Mouse (Mus musculus) MEL (cell line): ENCODE measurements around the gene Olfr983. TPM values are rescaled to one million over a fixed set of nuclear protein-coding genes. Genes with fewer than 3 reads are reported as not detected.

Experiments used
- DNase-seq: peaks from one replicate; pipeline ENCODE4 v3.0.0; 2011; ENCODE audit warnings: low read depth, low spot score
- H3K27ac ChIP-seq: 2 replicates; pipeline ENCODE4 v1.5.1; 2012; ENCODE audit warnings: low read depth, mild to moderate bottlenecking, control low read depth, low read length, moderate library complexity; ENCODE audit not compliant: control insufficient read depth
- H3K27me3 ChIP-seq, 2 experiments: fragments of 150-350 bp in 1 of 2; sonication (generic) in 1 of 2; 2 replicates each; pipeline ENCODE4 v1.6.1; 2012; ENCODE audit warnings: low read length in 2 of 2, mild to moderate bottlenecking in 2 of 2, improper control_type of control experiment in 1 of 2, moderate library complexity in 1 of 2; ENCODE audit not compliant: insufficient read depth in 2 of 2, control insufficient read depth in 1 of 2
- H3K36me3 ChIP-seq, 2 experiments: 2 replicates each; pipeline ENCODE4 v1.6.1; 2012 to 2014; ENCODE audit warnings: low read length in 2 of 2, improper control_type of control experiment in 1 of 2, inconsistent platforms in 1 of 2, mild to moderate bottlenecking in 1 of 2; ENCODE audit not compliant: insufficient read depth in 2 of 2, control insufficient read depth in 1 of 2
- H3K4me1 ChIP-seq, 2 experiments: fragments of 150-350 bp in 1 of 2; sonication (generic) in 1 of 2; 2 replicates each; pipeline ENCODE4 v1.6.1; 2012; ENCODE audit warnings: low read length in 2 of 2, improper control_type of control experiment in 1 of 2, mild to moderate bottlenecking in 1 of 2; ENCODE audit not compliant: insufficient read depth in 2 of 2, control insufficient read depth in 1 of 2
- H3K4me3 ChIP-seq, 2 experiments: fragments of 150-350 bp in 1 of 2; sonication (generic) in 1 of 2; 2 replicates each; pipeline ENCODE4 v1.5.1; 2012; ENCODE audit warnings: low read depth in 2 of 2, low read length in 2 of 2, mild to moderate bottlenecking in 2 of 2, moderate library complexity in 2 of 2, control low read depth in 1 of 2, improper control_type of control experiment in 1 of 2; ENCODE audit not compliant: control insufficient read depth in 1 of 2, insufficient read depth in 1 of 2
- H3K79me2 ChIP-seq: 2 replicates; pipeline ENCODE4 v1.6.1; 2012; ENCODE audit warnings: mild to moderate bottlenecking, low read length, moderate library complexity; ENCODE audit not compliant: control insufficient read depth, poor library complexity, insufficient read depth
- H3K9ac ChIP-seq: 2 replicates; pipeline ENCODE4 v1.6.1; 2012; ENCODE audit warnings: low read depth, mild to moderate bottlenecking, control low read depth, low read length, moderate library complexity; ENCODE audit not compliant: control insufficient read depth, poor library complexity, severe bottlenecking
- H3K9me3 ChIP-seq: fragments of 150-350 bp; sonication (generic); replicated peaks from 2 replicates; pipeline ENCODE4 v1.6.1; 2012; ENCODE audit warnings: mild to moderate bottlenecking, low read length, improper control_type of control experiment, moderate library complexity; ENCODE audit not compliant: insufficient read depth
- BHLHE40 ChIP-seq: IDR thresholded peaks from 2 replicates; pipeline ENCODE4 v1.6.1; 2012; ENCODE audit warnings: low read depth, mild to moderate bottlenecking, inconsistent platforms, low read length, improper control_type of control experiment, borderline replicate concordance
- CHD1 ChIP-seq: IDR thresholded peaks from 2 replicates; pipeline ENCODE4 v1.6.1; 2012; ENCODE audit warnings: low read depth, mild to moderate bottlenecking, inconsistent platforms, low read length, improper control_type of control experiment
- GATA1 ChIP-seq: IDR thresholded peaks from 2 replicates; pipeline ENCODE4 v1.6.1; 2011; ENCODE audit warnings: low read depth, low read length, improper control_type of control experiment
- JUND ChIP-seq: IDR thresholded peaks from 2 replicates; pipeline ENCODE4 v1.6.1; 2011; ENCODE audit warnings: low read depth, mild to moderate bottlenecking, improper control_type of control experiment, low read length
- KAT2A ChIP-seq: conservative IDR thresholded peaks from 2 replicates; pipeline ENCODE4 v1.6.1; 2012; ENCODE audit warnings: low read depth, low read length, improper control_type of control experiment, inconsistent platforms
- MAZ ChIP-seq: IDR thresholded peaks from 2 replicates; pipeline ENCODE4 v1.6.1; 2012; ENCODE audit warnings: low read depth, mild to moderate bottlenecking, inconsistent platforms, low read length, improper control_type of control experiment
- MEF2A ChIP-seq: IDR thresholded peaks from 2 replicates; pipeline ENCODE4 v1.6.1; 2014; ENCODE audit warnings: low read depth, mild to moderate bottlenecking, inconsistent platforms, low read length, improper control_type of control experiment; ENCODE audit not compliant: poor library complexity, insufficient replicate concordance, severe bottlenecking; ENCODE audit errors: extremely low read depth
- MXI1 ChIP-seq: IDR thresholded peaks from 2 replicates; pipeline ENCODE4 v1.6.1; 2011; ENCODE audit warnings: mild to moderate bottlenecking, low read depth, low read length, improper control_type of control experiment
- MYB ChIP-seq: IDR thresholded peaks from 2 replicates; pipeline ENCODE4 v1.6.1; 2011; ENCODE audit warnings: mild to moderate bottlenecking, low read depth, low read length, improper control_type of control experiment
- MYC ChIP-seq: IDR thresholded peaks from 2 replicates; pipeline ENCODE4 v1.6.1; 2011; ENCODE audit warnings: low read depth, mild to moderate bottlenecking, low read length, improper control_type of control experiment, moderate library complexity
- POLR2A ChIP-seq, 2 experiments: IDR thresholded peaks; 2 replicates each; pipeline ENCODE4 v1.6.1; 2011 to 2012; ENCODE audit warnings: low read length in 2 of 2, mild to moderate bottlenecking in 2 of 2, control low read depth in 1 of 2, improper control_type of control experiment in 1 of 2, low read depth in 1 of 2, moderate library complexity in 1 of 2; ENCODE audit not compliant: control insufficient read depth in 1 of 2, insufficient read depth in 1 of 2, poor library complexity in 1 of 2
- SIN3A ChIP-seq: IDR thresholded peaks from 2 replicates; pipeline ENCODE4 v1.6.1; 2012; ENCODE audit warnings: low read length, improper control_type of control experiment, inconsistent platforms
- TAL1 ChIP-seq: IDR thresholded peaks from 2 replicates; pipeline ENCODE4 v1.6.1; 2012; ENCODE audit warnings: mild to moderate bottlenecking, inconsistent platforms, low read length, moderate library complexity, mixed read lengths
- TBP ChIP-seq: IDR thresholded peaks from 2 replicates; pipeline ENCODE4 v1.8.0; 2011; ENCODE audit warnings: low read depth, low read length, improper control_type of control experiment
- USF1 ChIP-seq: IDR thresholded peaks from 2 replicates; pipeline ENCODE4 v1.6.1; 2014; ENCODE audit warnings: low read depth, mild to moderate bottlenecking, inconsistent platforms, low read length, improper control_type of control experiment, moderate library complexity
- USF2 ChIP-seq, 2 experiments: IDR thresholded peaks; 2 replicates each; pipeline ENCODE4 v1.6.1; 2011 to 2012; ENCODE audit warnings: improper control_type of control experiment in 2 of 2, low read length in 2 of 2, borderline replicate concordance in 1 of 2, inconsistent platforms in 1 of 2, low read depth in 1 of 2, mild to moderate bottlenecking in 1 of 2; ENCODE audit not compliant: insufficient read depth in 1 of 2
- ZC3H11A ChIP-seq: IDR thresholded peaks from 2 replicates; pipeline ENCODE4 v1.6.1; 2012; ENCODE audit warnings: low read depth, mild to moderate bottlenecking, inconsistent platforms, low read length, improper control_type of control experiment
- polyA plus RNA-seq, 2 experiments: library from polyadenylated mRNA; stranded (reverse) in 1 of 2; unstranded in 1 of 2; fragments of >175 nt in 1 of 2; fragments of >200 nt in 1 of 2; gene quantifications; 2 replicates each; pipeline versions ENCODE4 v1.2.1 to v1.2.4; 2012; ENCODE audit warnings: low replicate concordance in 2 of 2, low read depth in 1 of 2; ENCODE audit not compliant: insufficient read length in 2 of 2, insufficient read depth in 1 of 2, missing spikeins in 1 of 2
- total RNA-seq: library from RNA; depleted of rRNA; stranded (reverse); fragments of 300-350 nt; gene quantifications from 2 replicates; pipeline ENCODE4 v1.2.3, GENCODE M21; 2012

Olfr983 gene
- total and polyA plus RNA-seq, 3 experiments = not detected

GRCm38 (mm10) chr9:40117287-40117659, 23.9 kb upstream of the Olfr983 start:
- Histone ChIP-seq H3K27ac (no peak overlapping the region), H3K36me3 (no peaks in the 10 kb centered on the region), H3K9me3 (no peaks in the 10 kb centered on the region), H3K4me3 (no peak overlapping the region), H3K27me3 (no peaks in the 10 kb centered on the region), H3K9ac (no peak overlapping the region), H3K79me2 (no peaks in the 10 kb centered on the region)
- DNase-seq = no peak
- TF ChIP-seq MYB (no peak), TBP (no peak), KAT2A (no peak), MYC (no peak), GATA1 (no peak), MAZ (no peak), CHD1 (no peak), USF2 (IDR thresholded peaks at IDR 0.05; ENCODE audit: borderline replicate concordance in 1 of 2, insufficient read depth in 1 of 2, low read depth in 1 of 2, low read length in 2 of 2) (no peak)
- TF ChIP-seq, all 39 proteins: peak for 0
- H3K4me1 ChIP-seq = no peaks in the 10 kb centered on the region

GRCm38 (mm10) chr9:40116645-40117286, 23.4 kb upstream of the Olfr983 start:
- DNase-seq = no peak
- Histone ChIP-seq H3K36me3 (no peaks in the 10 kb centered on the region), H3K4me3 (no peak overlapping the region), H3K9ac (no peak overlapping the region), H3K4me1 (no peaks in the 10 kb centered on the region), H3K9me3 (no peaks in the 10 kb centered on the region), H3K79me2 (no peaks in the 10 kb centered on the region), H3K27me3 (no peaks in the 10 kb centered on the region), H3K27ac (no peak overlapping the region)
- TF ChIP-seq USF1 (no peak), POLR2A (IDR thresholded peaks at IDR 0.05; ENCODE audit: control insufficient read depth in 1 of 2, insufficient read depth in 1 of 2, low read depth in 1 of 2, low read length in 2 of 2, poor library complexity in 1 of 2) (no peak), CHD1 (no peak), GATA1 (no peak), MEF2A (no peak), JUND (no peak), ZC3H11A (no peak), BHLHE40 (no peak), MXI1 (no peak), MYC (no peak), USF2 (IDR thresholded peaks at IDR 0.05; ENCODE audit: borderline replicate concordance in 1 of 2, insufficient read depth in 1 of 2, low read depth in 1 of 2, low read length in 2 of 2) (no peak), SIN3A (no peak), TBP (no peak), MAZ (no peak), TAL1 (no peak), KAT2A (no peak)
